Mouse (Mus musculus): ENCODE measurements around the gene Unc5c.

Unc5c gene

DNA sequence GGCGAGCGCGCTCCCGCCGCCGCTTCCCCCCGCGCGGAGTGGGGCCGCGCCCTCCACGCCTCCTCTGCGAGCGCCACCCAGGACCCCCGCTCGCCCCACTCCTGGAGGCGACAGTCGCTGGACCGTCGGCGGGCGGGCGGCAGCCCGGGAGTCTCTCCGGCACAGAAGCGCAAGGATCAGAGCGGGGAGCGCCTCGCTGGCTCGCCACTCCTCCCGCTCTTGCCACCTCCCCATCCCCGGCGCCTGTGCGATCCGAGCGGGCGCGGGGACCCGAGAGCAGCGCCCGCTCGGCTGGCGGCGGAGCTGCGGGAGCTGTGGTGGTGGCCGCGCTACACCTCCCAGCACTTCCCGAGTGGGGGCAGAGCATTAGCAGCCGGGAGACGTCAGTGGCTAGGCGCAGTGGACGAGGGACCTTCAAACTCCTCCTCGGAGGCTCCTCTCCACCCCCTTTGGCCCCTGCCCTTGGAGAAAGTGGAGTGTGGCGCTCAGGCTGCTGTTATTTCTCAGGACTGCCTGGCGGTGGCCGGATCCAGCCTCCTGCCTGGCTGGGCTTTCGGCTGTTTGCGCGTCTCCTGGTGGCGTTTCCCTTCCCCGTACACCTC, at the start of gene Unc5c:
Gene Unc5c, plus strand, starts transcription at position 113 of the 602 bp plus-strand sequence.
- DNase-seq (ENCODE audit: low spot score), result peak; percentile 36

DNA sequence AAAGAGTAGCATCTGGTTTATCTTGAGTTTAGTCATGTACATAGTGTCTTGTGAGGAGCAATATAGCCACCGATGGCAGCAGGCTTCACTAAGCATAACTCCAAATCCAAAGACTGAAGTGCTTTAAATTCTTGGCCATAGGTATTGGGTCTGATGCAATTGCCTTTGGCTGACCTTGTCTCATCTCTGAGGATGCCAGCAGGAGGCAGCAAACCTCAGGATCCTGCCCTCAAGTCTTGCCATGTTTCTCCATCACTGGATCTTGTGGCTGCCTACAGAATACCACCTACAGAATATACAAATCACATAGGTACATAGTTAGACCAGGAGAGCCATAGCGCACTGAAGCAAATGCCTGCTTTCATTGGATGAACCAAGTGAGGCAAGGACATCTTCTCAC, 7.5 kb upstream of the Unc5c start:
- DNase-seq (ENCODE audit: low spot score), result no peak

DNA sequence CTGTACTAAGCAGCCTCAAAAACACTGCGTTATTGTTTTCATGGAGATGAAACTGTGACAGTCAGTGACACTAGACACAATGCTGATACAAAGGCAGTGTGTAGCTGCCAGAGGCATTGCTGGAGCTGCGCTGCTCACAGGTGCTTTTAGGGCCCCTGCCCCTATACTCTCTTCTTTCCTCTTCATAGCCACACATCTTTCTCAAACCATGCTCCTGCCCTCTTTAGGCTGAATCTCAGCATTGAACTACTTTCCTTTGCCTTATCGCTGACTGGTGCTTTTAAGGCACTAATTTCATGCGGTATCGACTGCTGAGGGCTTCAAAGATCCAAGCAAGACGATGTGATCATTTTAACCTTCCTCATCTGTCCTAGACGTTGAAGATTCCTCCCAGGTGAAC, 2.5 kb upstream of the Unc5c start:
- DNase-seq (ENCODE audit: low spot score), result no peak

DNA sequence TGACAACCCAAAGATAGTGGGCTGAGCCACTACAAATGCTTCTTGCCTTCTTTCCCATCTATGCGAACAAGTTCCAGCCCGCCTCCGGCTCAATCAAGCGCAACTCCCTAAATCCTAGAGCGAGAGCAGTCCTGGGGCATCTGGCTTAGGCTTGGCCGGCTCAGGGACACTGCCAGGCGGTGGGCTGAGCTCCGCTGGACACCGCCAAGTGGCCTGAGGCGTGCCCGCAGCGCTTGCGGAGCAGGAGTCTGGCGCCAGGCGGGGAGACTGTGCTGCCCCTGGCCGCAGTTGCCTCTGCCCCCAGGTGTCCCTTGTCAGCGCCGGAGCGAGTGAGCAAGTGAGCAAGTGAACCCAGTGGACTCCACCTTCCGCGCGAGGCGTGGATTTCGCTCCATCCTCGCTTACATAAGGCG, 319 bp upstream of the Unc5c start:
- DNase-seq (ENCODE audit: low spot score), result peak; percentile 39

DNA sequence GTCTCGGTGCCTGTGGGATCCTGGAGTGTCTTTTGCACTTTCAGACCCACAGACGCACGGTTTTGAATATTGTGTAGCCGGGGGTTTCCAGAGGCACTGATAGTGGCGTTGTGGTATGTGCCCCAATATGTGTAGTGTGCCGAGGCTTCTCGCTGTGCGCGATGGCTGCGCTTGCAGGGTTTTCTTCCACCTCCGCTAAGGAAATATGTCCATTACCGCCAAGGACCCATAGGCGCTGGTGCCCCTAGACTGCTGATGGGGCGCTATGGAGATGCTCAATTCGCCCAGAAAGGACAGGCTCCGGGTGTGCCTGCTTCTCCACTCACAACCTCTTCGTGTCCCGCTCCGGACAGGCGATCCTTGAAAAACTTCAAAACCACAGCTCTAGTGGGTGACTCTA, 1.0 kb downstream of the Unc5c start:
- no peak for DNase-seq (ENCODE audit: low spot score)

- DNase-seq (ENCODE audit: low spot score), result no peak
These were observed 1.8 kb downstream of the Unc5c start for GRCm38 (mm10) chr3:141466727-141467335.

DNA sequence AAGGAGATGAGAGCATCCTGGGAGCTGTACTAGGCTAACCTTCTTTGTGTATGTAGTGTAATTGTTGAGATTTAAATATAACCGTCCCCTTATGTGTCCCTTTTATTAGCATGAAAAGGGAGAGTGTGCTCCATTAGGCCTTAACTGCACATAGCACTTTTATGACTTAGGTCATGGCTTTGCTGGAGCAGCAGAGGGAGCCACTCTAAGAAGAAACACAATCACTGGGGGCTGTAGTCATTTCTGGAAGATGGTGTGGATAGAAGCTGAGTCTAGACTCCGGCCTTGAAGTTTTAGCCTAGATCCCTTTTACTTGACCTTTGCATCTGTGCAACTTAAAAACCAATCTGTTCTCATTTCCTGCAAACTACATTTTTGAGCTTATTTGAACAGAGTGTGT, 4.3 kb downstream of the Unc5c start:
- no peak for DNase-seq (ENCODE audit: low spot score)

GRCm38 (mm10) chr3:141473205-141473604, 8.2 kb downstream of the Unc5c start:
- DNase-seq (ENCODE audit: low spot score), result no peak

DNA sequence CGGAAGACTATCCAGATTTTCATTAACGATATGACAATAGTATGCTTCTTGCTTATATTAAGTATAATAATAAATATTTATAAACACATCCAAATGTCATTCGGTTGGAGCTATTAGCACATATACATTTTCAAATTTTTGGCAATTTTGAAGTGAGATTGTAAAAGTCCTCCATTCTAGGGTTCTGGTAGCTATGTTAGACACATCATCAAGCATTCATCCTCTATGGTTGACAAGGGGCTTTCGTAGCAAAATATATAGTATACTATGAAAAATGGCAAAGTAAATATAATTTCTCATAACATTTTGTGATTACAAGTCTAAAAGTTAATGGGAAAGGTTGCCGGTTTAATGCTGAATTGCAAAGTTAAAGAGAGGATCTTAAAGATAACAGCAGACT, 10.4 kb downstream of the Unc5c start:
- DNase-seq (ENCODE audit: low spot score), result no peak

DNA sequence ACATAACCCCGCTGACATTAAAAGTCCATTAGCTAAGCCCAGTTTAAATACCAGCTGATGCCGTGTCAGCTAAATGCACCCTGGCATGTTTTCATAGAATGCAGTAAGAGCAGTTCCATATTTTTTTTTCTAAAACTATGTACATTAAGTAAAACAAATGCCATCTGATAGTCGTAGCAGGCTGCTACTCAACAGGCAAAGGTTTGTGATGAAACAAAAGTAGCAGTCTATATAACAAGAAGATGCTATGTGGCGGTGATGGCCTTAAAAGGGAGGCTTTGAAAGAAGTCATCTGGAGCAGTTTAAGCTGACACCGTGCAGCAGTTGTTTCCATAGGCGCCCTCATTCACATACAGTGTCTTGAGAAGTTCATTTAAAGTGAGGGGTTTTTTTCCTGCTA, 10.9 kb downstream of the Unc5c start:
- DNase-seq (ENCODE audit: low spot score), result no peak

GRCm38 (mm10) chr3:141476670-141477069, 11.7 kb downstream of the Unc5c start:
- DNase-seq (ENCODE audit: low spot score), result no peak

DNA sequence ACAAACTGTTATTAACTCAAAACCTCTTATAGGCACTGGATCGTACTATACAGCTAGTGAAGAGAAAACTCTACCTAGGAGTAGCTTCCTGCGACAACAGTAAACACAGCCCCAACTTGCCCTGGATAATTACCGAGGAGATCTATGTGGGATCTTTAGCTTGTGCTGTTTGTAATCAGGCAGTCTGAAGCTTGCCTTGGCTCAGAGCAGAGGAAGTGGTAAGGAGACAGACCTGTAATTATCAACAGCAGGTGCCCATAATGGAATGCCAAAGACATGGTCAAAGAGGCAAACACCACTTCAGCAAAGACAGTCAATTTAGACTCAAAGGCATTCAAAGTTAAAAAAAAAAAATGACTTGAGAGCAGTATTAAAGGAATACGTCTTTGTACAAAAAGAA, 17.4 kb downstream of the Unc5c start:
- no peak for DNase-seq (ENCODE audit: low spot score)

DNA sequence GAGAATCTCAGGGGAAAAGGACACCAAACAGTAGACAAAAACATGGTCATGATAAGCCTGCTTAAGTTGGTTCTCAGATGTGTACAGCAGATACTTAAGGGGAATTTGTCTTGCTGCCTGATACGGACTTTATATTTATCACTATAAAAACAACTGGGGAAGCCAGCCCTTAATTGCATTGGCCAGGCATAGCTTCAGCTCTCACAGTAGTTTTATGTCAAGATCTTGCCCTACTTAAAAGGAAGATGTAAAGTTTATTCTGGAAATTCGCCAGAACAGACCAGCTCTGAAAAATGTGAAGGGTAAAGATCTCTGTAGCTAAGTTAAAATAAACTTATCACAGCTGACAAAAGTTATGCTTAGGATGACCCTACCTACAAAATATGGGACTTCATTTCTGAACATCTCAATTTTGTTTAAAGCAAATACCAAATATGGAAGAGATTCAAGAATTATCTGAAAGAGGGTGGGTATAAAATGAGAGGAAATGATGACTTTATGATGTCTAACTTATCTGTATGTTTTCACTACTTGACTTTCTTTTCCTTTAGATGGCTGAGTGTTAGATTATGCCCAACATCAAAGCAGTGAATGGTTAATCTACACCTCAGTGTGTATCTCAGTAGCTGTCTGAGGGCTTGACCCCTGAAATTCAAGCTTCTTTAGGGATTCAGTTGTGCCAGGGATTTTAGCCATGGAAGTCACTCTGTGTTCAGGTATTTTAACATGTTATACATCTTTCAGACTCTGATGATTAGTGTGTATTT, 18.8 kb downstream of the Unc5c start:
- no peak for DNase-seq (ENCODE audit: low spot score)

GRCm38 (mm10) chr3:141485218-141485617, 20.2 kb downstream of the Unc5c start:
- no peak for DNase-seq (ENCODE audit: low spot score)

GRCm38 (mm10) chr3:141490647-141491046, 25.6 kb downstream of the Unc5c start:
- DNase-seq (ENCODE audit: low spot score), result no peak

- DNase-seq (ENCODE audit: low spot score), result no peak
These were observed 26.4 kb downstream of the Unc5c start for GRCm38 (mm10) chr3:141491272-141491950.

DNA sequence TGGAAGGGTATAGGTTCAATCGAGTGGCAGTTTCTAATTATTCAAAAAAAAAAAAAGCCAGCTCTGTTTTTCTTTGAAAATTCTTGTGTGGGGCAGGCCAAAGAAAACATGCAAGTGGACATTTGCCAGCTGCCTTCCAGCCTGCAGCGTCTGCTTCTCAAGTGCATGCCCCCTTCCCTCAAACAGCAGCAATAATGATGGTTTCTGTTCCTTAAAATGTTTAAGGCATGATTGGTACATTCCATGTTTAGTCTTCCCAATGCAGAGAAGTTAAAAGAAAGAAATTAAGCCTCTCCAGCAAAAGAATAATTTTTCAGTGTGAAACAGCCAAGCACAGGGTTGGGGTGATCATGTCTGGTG, 26.9 kb downstream of the Unc5c start:
- DNase-seq (ENCODE audit: low spot score), result no peak

GRCm38 (mm10) chr3:141493000-141493399, 28.0 kb downstream of the Unc5c start:
- no peak for DNase-seq (ENCODE audit: low spot score)

GRCm38 (mm10) chr3:141498348-141499056, 33.5 kb downstream of the Unc5c start:
- no peak for DNase-seq (ENCODE audit: low spot score)

DNA sequence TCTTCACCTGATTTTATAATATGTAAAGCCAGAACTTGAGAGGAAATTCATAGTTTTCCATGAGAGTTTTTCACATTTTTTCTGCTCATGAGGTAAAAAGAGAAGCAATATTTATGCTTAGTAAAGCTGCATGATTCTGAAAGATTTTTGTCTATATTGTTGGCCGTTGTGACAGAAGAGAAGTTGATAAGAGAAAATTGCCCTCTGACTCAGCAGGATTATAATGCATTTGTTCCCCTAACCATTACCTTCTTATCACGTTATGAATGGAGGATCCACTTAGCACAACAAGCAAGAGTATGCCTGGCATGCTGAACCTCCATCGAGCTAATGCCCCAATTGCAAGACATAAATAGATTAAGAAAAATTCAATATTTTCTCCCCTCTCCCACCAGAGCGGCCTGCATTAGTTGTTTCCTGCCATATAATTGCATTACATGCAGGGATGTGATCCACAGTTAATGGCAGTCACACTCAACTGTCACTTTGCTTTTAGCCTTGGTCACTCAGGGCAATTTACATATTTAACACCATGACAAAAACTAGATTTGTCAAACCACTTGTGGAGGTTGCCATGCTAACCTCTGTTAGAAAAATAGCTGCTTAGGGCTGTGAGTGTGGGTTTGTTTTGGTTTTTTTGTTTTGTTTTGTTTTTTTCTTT, 37.0 kb downstream of the Unc5c start:
- no peak for DNase-seq (ENCODE audit: low spot score)

- no peak for DNase-seq (ENCODE audit: low spot score)
These were observed 38.3 kb downstream of the Unc5c start for GRCm38 (mm10) chr3:141503331-141503730.

GRCm38 (mm10) chr3:141509772-141510171, 44.8 kb downstream of the Unc5c start:
- no peak for DNase-seq (ENCODE audit: low spot score)
